Mouse (Mus musculus) gonadal fat pad, adult 2 months (tissue): ENCODE results near the gene Kat7. TPM values are rescaled to one million over a fixed set of nuclear protein-coding genes. Genes with fewer than 3 reads are reported as not detected.

Experiments used
- DNase-seq: peaks from one replicate; pipeline ENCODE4 v3.0.0-alpha.2; 2012; ENCODE audit warnings: low read depth
- polyA plus RNA-seq: library from polyadenylated mRNA; depleted of rRNA; stranded (reverse); fragments of >200 nt; gene quantifications from 2 replicates; pipeline ENCODE4 v1.2.3, GENCODE M21; 2012; rRNA removed

Kat7 gene
- 33.8 and 37.7 TPM in 2 replicates for polyA plus RNA-seq

DNA sequence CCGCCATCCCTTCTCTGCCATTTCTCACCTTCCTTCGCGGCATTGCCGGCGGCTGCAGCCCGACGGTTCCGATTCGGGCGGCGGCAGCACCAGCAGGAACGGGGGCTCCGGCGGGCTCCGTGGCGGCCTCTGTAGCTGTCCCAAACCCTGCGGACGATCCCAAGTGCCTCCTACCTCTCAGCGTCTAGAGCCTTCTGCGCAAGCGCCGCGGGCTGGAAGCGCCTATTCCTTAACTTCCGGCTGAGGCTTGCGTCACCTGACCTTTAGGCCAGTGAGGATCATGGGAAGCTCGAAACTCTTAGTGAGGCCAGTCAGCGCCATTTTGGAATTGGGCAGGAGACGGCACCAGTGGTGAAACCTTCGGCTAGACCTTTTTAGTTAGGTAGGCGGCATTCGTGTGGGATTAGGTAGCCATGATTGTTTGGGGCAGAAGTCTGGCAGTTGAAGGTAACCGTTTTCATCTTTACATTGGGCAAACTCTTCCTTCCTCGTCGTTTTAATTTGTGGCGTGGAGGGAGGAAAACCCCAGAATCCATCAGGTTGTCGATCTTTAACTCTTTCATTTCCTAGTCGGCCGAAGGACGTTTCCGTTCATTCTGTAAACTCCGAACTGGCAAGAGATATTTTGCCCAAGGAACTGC, at the start of gene Kat7:
TSS of gene Kat7 (minus strand) at position 240 of the 641 bp plus-strand sequence.
- peak; percentile 97 for DNase-seq

DNA sequence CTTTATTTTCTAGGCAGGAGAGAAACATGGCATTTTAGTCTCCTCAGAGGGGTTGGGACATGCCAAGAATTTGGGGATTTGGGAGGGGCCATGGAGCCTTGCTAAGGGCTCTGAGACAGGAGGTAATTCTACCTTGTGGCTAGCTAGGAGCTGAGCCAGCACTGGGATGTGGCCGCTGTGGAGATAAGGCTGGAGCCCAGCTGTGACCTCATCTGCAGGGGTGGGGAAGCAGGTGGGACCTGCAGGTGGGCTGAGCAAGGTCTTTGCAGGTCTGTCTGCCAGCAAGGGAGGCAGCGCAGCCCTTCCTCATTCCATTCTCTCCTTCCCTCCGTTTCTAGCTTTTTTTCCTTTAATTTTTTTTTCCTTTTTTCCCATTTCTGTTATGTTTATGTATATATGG, 48.2 kb upstream of the Kat7 start:
- no peak for DNase-seq

DNA sequence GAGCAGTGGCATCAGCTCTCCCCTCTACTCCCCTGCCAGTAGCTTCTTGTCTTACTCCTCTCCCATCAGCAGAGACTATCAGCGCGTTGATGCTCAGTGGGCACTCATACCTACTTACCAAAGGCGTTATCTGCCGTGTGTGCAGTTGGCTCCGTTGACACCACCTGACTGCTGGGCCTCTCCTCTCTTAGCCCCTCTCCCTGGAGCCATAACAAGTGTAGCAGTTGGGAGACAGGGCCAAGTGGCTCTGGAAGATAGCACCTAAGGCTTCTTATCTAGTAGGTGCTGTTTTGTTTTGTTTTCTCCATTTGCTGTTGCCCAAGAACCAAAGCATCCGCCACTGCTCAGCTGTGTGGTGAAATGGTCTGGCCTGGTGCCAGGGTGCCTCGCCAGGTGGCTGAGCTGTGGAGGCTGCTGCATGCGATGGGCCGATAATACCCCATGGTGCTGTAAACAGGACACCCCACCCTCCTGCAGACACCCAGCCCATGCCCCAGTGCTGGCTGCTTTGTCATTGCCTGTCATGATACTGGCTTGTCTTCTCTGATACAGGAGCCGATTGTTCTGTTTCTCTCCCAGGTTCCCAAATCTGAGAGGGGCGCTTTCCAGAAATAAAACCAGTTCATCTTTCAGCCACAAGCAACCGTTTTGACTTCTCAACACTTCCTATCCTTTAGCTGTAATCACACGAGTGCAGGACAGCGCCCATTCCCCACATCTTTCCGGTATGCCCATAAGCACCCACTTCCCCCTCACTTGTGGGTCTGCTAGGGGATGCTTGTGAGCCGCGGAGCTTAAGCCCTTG, 46.6 kb upstream of the Kat7 start:
- DNase-seq, result no peak

DNA sequence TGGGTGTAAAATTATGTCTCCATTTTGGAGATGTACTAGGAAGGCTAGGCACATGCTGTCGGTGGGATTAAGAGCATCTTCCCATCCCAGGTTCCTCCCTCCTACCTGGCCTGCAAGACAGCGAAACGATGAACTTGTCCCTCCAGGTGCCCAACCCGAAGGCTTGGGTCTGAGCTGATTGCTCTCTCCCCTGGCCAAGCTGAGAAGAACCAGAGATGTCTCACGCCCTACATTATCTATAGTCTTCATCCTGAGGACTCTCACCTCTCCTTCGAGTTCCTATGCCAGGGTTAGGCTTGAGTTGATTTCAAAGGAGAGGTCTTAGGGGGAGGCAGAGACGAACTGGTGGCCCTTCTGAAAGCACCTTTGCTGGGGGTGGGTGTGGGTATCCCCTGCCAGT, 46.0 kb upstream of the Kat7 start:
- DNase-seq, result no peak

DNA sequence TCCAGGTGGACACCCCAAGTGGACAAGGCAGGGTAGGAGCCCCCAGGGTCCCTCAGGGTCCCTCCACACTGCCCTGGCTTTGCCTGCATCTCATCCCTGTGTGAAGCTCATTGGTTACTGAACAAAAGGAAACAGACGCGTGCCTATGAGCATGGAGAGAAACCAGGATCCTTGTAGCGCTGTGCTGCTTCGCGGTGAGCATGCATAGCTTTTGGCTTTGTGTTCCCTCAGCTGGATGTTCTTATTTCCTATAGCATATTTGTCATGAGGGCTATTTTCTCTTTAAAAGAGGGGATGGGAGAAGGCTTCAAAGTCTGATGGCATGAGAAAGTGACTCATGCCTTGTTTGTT, 45.6 kb upstream of the Kat7 start:
- no peak for DNase-seq

DNA sequence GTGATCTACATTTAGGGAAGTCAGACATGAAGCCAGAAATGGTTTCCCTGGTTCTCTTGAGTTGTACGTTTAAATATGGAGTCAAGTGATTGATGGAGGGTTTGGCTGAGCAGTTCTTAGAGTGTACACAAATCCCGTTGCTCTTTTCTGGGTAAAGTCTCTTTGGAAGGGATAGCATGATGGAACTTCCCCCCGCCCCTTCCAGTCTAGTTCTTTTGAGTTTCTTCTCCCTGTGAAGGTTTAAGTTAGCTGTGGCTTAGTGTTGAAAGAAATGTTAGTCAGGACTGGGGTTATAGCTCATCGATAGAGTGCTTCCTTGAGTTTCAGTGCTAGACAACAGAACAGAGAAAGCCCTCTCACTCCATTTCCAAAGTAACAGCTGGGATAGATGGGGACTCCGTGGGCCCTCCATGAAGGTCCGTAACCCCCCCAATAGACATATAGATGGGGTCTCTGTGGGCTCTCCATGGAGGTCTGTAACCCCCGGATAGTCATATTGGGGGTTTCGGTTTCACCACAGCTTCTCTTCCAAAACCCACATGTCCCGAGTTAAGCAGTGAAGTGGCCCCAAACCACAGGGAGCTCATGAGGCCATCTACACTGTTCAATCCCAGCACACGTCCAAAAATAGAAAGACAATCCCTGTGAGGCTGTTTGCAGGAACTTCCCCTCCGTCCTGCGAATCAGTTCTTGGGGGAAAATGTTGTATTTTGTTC, 45.1 kb upstream of the Kat7 start:
- DNase-seq, result no peak

DNA sequence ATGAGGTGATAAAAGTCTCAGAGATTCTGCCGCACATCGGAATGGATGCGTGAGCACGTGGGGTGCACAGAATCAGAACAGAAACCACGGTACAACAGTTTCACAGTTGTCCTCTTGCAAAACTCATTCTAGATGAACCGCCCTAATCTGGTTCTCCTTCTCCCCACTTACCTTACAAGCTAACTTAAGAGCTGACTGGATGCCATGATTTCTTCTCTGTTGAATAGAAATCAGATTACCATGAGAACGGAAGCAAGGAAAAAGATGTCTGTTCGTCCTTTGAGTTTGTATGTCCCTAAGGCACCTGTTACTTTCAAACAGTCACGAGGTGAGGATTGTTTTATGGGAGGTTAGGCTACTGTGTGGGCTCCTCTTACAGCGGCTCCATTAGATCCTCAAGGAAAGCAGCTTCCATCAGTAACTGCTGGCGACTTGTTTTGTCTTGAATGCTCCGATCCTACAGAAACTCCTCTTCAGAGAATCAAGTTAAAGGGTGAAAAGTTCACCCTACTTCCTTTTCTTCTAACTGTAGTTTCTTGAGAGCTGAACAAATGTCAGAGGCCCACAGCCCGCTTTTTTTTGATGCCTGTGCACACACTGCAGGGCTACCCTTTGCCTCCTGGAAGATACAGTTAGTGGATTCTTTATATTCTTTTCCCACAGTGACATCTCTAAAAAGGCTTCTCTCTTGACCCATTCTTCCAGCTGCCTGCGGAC, 44.3 kb upstream of the Kat7 start:
- DNase-seq, result no peak

DNA sequence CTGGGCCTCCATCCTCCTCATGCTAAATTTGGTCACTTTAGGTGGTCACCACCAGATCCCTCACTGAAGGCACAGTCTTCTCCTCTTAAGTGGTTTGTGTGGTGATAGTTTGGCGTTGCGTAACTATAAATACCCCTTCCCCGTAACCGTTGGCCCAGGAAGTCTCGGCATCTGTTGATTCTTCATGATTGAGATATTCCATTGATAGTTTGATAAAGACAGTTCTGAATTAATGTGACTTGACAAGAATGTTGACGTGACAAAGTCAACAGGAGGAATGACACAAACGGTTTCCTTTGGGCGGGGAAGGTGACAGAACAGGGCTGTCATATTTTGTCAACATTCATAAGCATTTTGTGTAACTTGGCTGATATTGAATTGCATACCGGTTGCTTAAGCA, 43.2 kb upstream of the Kat7 start:
- DNase-seq, result no peak

DNA sequence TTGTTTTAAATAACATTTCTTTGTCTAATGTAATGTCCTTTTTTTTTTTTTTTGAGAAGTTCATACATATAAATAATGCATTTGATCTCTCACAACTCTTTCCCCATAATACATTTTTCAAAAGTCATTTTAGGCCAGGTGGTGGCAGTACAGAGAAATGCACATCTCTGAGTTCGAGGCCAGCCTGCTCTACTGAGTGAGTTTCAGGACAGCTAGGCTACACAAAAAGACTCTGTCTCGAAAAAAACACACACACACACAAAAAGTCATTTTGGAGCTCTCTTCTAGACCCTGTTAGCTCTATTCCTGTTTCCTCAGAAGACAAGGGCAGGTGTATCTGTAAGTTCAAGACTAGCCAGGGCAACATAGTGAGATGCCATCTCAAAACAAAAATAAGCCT, 42.6 kb upstream of the Kat7 start:
- DNase-seq, result no peak

DNA sequence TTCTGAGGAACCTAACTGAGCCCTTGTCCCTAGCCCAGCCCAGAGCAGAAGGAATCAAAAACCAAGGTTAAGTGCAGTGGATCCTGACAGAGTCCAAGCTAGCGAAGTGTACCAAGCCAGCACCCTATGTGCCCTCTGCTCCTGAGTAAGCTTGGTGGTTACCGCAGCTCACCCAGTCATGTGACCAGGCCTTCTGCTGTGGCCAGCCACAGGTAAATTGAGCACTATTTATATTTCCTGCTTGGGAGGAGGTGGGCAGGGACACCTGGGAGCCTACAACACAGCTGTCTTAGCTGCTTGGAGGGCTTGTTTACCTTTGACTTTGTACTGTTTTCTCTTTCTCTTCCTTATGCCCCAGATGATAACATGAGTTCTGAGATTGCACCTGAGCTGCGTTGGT, 40.9 kb upstream of the Kat7 start:
- no peak for DNase-seq

DNA sequence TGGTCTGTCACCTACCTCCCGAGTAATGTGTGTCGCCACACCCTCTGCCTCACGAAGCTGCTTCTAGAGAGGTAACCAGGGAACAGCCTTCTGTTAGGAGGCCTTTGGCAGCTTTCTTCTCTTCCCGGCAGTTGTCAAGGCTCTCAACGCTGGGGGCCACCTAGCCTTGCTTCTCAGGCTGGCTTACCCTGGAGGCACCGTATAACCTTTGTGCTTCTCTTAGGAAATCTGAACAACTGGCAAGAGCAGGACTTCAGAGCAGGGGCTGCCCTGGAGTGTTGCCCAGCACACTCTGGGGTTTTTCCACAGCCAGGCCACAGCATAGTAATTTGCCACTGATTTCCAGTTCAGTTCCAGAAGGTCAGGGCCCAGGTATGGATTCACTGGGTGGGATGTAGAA, 40.2 kb upstream of the Kat7 start:
- no peak for DNase-seq

DNA sequence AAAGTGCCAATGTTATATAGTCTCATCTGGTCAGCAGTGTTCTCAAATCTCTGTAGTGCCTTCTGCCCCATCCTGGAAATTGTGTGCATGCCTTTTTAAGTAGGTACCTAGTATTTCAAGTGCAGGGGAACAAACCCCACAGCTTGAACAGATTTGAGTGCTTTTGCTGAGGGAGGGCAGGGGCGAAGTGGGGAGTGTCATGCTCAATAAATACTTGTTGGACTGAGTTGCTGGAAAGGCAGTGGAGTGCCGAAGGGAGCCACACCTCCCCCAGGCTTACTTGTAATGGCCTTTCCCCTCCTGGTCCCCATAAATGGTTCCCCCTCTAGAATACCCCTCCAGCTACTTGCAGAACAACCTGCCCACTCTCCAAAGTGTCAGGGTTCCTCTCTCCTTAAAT, 34.1 kb upstream of the Kat7 start:
- no peak for DNase-seq

DNA sequence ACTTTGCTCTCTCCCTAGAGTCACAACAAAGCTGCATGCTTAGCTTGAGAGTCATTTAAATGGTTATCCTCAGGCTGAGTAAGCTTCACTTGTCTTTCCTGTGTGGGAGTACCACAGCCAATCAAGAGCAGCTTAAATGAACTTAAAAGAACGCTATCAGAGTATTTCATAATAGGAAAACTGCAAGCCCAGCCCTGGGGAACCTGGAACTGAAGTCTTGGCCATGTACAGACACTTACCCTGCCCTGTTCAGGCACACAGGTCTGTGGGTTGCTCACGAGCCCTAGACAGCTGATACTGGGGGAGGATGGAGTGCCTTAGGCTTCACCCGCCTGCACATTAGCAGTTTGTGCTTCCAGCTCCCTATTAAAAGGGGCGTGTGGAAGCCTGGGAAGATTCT, 33.1 kb upstream of the Kat7 start:
- no peak for DNase-seq

DNA sequence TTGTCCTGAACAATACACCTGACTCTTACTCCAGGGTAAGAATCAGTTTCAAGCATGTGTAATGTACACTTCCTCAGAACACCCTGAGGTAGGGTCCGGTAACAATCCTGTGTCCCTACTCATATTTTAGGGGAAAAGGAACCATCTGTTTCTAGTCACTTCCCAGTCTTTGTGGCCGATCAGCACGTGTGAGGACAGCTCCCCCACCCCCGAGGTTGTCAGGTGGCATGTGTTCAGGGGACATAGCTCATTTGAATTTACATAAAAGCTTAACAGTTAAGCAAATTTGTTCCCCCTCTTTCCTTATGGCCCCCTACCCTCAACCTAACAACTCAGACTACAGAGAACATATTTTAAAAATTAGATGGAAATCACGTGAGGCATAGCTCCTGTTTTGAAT, 30.6 kb upstream of the Kat7 start:
- DNase-seq, result no peak

DNA sequence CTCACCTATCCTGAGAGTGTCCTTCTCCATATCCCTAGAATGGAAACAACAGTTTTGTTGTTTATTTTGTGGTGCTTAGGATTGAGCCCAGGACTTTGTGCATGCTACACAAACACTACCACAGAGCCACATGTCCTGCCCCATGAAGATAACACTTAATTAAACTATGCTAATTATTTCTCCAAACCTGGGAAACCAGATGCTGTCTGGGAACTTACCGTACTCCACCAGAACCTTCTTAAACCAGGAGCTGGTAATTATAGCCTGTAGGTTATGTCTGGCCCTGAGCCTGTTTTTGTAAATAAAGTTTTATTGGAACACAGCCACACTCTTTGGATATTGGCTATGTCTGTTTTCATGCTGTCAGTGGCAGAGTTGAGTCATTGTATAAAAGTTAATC, 30.2 kb upstream of the Kat7 start:
- DNase-seq, result no peak

DNA sequence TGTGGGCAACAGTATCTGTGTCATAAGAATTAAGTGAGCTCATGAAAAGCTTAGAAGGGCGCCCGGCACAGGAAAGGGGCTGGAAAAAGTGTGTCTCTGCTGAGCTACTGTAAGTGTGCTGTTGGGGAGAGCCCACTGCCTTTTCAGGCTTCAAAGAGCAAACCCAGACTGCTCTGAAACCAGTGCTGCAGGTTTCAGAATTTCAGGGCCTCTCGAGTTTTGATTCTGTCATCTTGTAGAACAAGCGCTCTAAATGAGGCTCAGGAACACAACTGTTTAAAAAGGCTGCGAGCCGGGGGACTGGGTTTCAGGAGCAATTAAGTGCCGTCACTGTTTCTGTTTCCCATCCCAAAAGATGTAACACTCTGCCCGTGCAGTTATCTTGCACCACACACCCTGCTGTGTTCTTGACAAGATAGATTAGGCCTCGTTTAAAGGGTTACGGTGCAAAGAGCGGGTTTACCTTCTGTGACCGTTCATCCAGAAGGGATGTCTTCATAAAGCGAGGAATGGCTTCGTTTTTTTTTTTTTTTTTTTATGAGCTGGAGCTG, 29.5 kb upstream of the Kat7 start:
- no peak for DNase-seq

DNA sequence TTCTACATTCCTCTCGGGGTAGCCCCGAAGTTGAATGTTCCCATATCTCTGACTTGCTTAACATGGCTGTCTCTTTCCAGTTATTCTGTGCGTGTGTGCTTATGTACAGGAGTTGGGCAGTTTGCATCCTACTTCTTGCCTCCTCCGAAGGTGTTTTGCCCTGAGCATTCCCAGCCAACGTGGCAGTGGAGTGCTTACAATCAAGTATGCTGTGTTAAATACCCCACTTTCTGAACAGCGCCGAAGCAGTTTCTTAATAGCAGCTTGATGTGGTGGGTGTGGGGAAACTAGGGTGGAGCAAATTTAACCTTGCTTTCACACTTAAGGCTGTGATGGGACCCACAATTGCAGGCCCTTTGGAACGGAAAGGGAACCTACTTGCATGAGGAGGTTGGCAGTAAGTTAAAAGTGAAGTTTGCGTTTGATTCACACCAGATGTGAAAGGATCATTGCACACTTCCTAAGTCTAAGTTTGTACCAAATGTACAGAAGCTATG, 27.8 kb upstream of the Kat7 start:
- DNase-seq, result no peak

DNA sequence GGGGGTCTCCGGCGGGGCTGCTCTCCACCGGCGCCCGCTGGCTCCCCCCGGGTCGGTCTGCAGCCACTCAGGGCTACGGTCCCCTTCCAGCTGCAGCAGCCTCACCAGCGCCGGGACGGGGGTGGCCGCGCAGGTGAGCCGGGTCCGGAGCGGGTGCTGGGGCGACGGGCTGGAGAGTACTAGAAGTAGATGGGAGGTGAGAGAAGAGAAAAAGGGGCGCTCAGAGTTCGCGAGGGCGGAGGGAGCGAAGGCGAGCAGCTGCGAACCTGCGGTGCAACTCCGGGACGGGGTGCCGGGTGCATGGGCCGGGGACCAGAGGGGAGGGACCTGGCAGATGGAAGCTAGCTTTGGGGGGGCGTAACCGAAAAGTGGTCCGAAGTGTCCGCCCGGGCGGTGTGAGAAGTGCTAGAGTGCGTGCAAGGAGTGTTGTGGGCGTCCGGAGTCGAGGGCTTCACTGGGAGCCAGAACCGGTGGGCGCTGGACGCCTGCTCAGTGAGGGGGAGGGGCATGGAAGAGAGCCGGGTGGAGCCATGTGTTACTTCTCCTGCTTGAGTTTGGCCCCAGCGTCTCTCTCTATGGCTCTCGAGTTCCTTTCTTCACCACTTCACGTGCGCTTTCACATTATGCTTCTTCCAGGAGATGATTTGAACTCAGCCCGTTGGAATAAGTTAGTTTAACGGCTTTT, 27.2 kb upstream of the Kat7 start:
- no peak for DNase-seq

DNA sequence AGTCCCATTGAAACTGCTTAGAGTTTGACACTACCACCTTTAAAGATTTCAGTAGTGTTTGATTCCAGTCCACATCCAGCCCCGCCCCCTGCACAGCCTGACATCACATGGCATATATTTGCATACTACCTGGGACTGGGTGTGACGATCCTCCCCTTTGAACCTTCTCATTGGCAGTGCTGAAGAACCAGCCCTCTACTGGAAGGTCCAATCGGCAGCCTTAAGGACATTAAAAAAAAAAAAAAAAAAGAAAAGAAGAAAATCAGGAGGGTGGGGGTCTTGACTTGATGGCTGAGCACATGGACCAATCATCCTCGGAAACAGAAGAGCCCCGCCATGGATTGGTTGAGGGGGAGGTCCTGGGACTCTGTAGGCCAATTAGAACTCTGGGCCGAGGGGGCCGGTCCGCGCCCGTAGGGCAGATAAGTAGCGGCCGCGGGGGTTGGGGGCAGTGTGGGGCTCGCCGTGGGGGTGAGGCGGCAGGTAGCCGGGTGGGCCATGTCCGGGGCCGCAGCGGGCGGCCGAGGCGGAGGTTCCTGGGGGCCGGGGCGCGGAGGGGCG, 26.6 kb upstream of the Kat7 start, which contains the start of gene Fam117a:
TSS of gene Fam117a (plus strand) at position 451 of the 561 bp plus-strand sequence.
- no peak for DNase-seq

DNA sequence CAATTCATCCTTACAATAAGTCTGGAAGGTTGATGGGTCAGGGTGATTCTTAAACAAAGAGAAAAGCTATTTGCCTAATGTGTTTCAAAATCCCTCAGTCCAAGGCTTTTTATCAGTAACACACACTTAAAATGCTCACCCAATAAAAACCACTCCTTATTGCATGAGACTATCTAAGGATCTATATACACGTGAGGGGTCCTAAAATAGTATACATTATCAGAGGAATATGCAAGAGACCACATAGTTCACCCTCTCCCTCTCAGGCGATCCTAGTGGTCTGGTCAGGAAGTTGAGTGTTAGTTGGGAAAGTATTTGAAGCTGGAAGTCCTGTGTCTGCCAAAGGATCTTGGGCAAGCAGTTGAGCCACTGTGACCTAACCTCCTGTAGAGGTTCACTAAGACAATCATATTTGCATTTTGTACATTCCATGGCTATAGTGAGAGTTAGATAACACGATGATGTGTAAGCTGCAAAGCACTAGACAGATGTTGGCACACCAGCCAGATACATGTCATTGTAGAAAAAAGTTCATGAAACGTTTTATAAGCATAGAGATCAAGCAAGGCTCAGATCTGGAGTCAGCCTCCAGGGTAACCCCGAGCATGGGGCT, 24.5 kb upstream of the Kat7 start:
- DNase-seq, result no peak
